7 mouse cellular contexts compared by ENCODE assay signal in genomic region chr11:90637440-90638311, GRCm38 (mm10). TPM values are rescaled to one million over a fixed set of nuclear protein-coding genes. Genes with fewer than 3 reads are reported as not detected.
DNase-seq lines count a peak whose midpoint lies in the region; ATAC-seq and TF ChIP-seq lines count a peak whose summit lies in the region.

Stxbp4 (minus strand) TSS chr11:90638084.
Cox11 (plus strand) TSS chr11:90638173.

- ATAC-seq in intestine, postnatal 0 days, result peak; percentile 98
- ATAC-seq in midbrain, embryonic 12.5 days (ENCODE audit: low FRiP score, low read depth), result peak; percentile 96

- peak within 1 kb of the TSS; percentile 99 for H3K4me3 ChIP-seq in embryonic facial prominence, embryonic 10.5 days
- H3K4me3 ChIP-seq in intestine, postnatal 0 days (ENCODE audit: low read depth, low read length), result peak within 1 kb of the TSS; percentile 88
- peak within 1 kb of the TSS; percentile 96 for H3K4me3 ChIP-seq in midbrain, embryonic 12.5 days
- H3K4me3 ChIP-seq in small intestine, adult 2 months (ENCODE audit: low read depth, low read length), result peak within 1 kb of the TSS; percentile 84

- no peaks in the 10 kb centered on the region for H3K27me3 ChIP-seq in embryonic facial prominence, embryonic 10.5 days (replicated peaks; ENCODE audit: low read depth, poor library complexity, severe bottlenecking)
- H3K27me3 ChIP-seq in intestine, postnatal 0 days (replicated peaks; ENCODE audit: control insufficient read depth, insufficient read depth, low read length), result no peaks in the 10 kb centered on the region
- no peaks in the 10 kb centered on the region for H3K27me3 ChIP-seq in midbrain, embryonic 12.5 days
- H3K27me3 ChIP-seq in small intestine, adult 2 months (ENCODE audit: control insufficient read depth, insufficient read depth, low read length), result no peaks in the 10 kb centered on the region

- TF ChIP-seq POLR2A in small intestine, adult 2 months (IDR thresholded peaks at IDR 0.05; ENCODE audit: low read depth, low read length), result peak; percentile 88

- peak within 1 kb of the TSS; percentile 93 for H3K9ac ChIP-seq in intestine, postnatal 0 days (ENCODE audit: low read depth, low read length)
- H3K9ac ChIP-seq in midbrain, embryonic 12.5 days (replicated peaks), result peak within 1 kb of the TSS; percentile 96

- WGBS in embryonic facial prominence, embryonic 10.5 days, result under 1% methylated on average over 48 of the region's 48 CpGs
- WGBS in intestine, postnatal 0 days, result under 1% methylated on average over 48 of the region's 48 CpGs
- WGBS in midbrain, embryonic 12.5 days, result under 1% methylated on average over 48 of the region's 48 CpGs
- WGBS in small intestine, adult 2 months, result under 1% methylated on average over 48 of the region's 48 CpGs

- peaks cover 19% of the 10 kb centered on the region for H3K4me1 ChIP-seq in embryonic facial prominence, embryonic 10.5 days
- H3K4me1 ChIP-seq in intestine, postnatal 0 days (replicated peaks; ENCODE audit: control insufficient read depth, insufficient read depth, low read length), result no peaks in the 10 kb centered on the region; the same call in 1 of the 2 replicates
- peaks cover 20% of the 10 kb centered on the region for H3K4me1 ChIP-seq in midbrain, embryonic 12.5 days
- peaks cover 4% of the 10 kb centered on the region; the same call in 1 of the 2 replicates for H3K4me1 ChIP-seq in small intestine, adult 2 months (ENCODE audit: control insufficient read depth, insufficient read depth, insufficient read length, low read length)

- H3K4me2 ChIP-seq in intestine, postnatal 0 days (replicated peaks; ENCODE audit: low read depth), result peak within 1 kb of the TSS; percentile 84
- H3K4me2 ChIP-seq in midbrain, embryonic 12.5 days (replicated peaks), result peak within 1 kb of the TSS; percentile 64

- H3K9me3 ChIP-seq in embryonic facial prominence, embryonic 10.5 days, result no peaks in the 10 kb centered on the region
- H3K9me3 ChIP-seq in intestine, postnatal 0 days (ENCODE audit: control insufficient read depth), result no peaks in the 10 kb centered on the region
- H3K9me3 ChIP-seq in midbrain, embryonic 12.5 days, result no peaks in the 10 kb centered on the region

- H3K36me3 ChIP-seq in embryonic facial prominence, embryonic 10.5 days (replicated peaks), result peaks cover 28% of the 10 kb centered on the region
- peaks cover 9% of the 10 kb centered on the region; the same call in 1 of the 2 replicates for H3K36me3 ChIP-seq in intestine, postnatal 0 days (ENCODE audit: control insufficient read depth, insufficient read depth)
- peaks cover 17% of the 10 kb centered on the region for H3K36me3 ChIP-seq in midbrain, embryonic 12.5 days
- peaks cover 2% of the 10 kb centered on the region for H3K36me3 ChIP-seq in small intestine, adult 2 months (ENCODE audit: control insufficient read depth, insufficient read depth, low read length)

- intact Hi-C loops in left cerebral cortex, postnatal 4 days (cut with DNase I), result no loop called here

- H3K27ac ChIP-seq in embryonic facial prominence, embryonic 10.5 days (replicated peaks), result peak within 1 kb of the TSS; percentile 98
- H3K27ac ChIP-seq in intestine, postnatal 0 days (ENCODE audit: low read depth, low read length), result peak within 1 kb of the TSS; percentile 86
- H3K27ac ChIP-seq in midbrain, embryonic 12.5 days (replicated peaks), result peak within 1 kb of the TSS; percentile 92
- H3K27ac ChIP-seq in small intestine, adult 2 months (ENCODE audit: insufficient read depth, low read depth, low read length), result peak within 1 kb of the TSS; percentile 56

- DNase-seq in adrenal gland, postnatal 10 days, result peak; percentile 96
- peak; percentile 96 for DNase-seq in embryonic facial prominence, embryonic 10.5 days (ENCODE audit: low spot score)
- peak; percentile 42 for DNase-seq in gonadal fat pad, adult 2 months (ENCODE audit: low read depth)
- DNase-seq in left cerebral cortex, postnatal 4 days, result peak; percentile 96

- TF ChIP-seq CTCF in intestine, postnatal 0 days (IDR thresholded peaks at IDR 0.05; ENCODE audit: low read depth), result peak; percentile 71
- TF ChIP-seq CTCF in small intestine, adult 2 months (IDR thresholded peaks at IDR 0.05; ENCODE audit: extremely low read depth, insufficient read length, insufficient replicate concordance, low read depth, low read length), result peak; percentile 76; the same call in 1 of the 2 replicates

RNA-seq across cellular contexts. Expression of gene Stxbp4, which starts in this region (rescaled TPM):
- total RNA-seq in adrenal gland, postnatal 10 days (2021), result 1 to 10 TPM; 6.4 to 9.1 TPM
- 37.9 and 38.6 TPM in 2 replicates for polyA plus RNA-seq in embryonic facial prominence, embryonic 10.5 days (2016; fragmentation: Nextera tagmentation; extraction: Ambion mirVana)
- 1.9 and 2.4 TPM in 2 replicates for polyA plus RNA-seq in gonadal fat pad, adult 2 months (2012; rRNA removed)
- 2.0 and 2.1 TPM in 2 replicates for polyA plus RNA-seq in intestine, postnatal 0 days (2015; fragmentation: Nextera tagmentation; extraction: Ambion mirVana)
- 10 to 100 TPM; 10.1 to 10.2 TPM for total RNA-seq in left cerebral cortex, postnatal 4 days (2021)
- 43.9 and 45.8 TPM in 2 replicates for polyA plus RNA-seq in midbrain, embryonic 12.5 days (2016; fragmentation: Nextera tagmentation; extraction: Ambion mirVana)
- 0.27 and 0.44 TPM in 2 replicates for polyA plus RNA-seq in small intestine, adult 2 months (2012; rRNA removed)

RNA-seq across cellular contexts. Expression of gene Cox11, which starts in this region (rescaled TPM):
- 10 to 100 TPM; 24.5 to 28.6 TPM for total RNA-seq in adrenal gland, postnatal 10 days (2021)
- polyA plus RNA-seq in embryonic facial prominence, embryonic 10.5 days (2016; fragmentation: Nextera tagmentation; extraction: Ambion mirVana), result 30.2 and 36.4 TPM in 2 replicates
- polyA plus RNA-seq in gonadal fat pad, adult 2 months (2012; rRNA removed), result 7.3 and 9.3 TPM in 2 replicates
- polyA plus RNA-seq in intestine, postnatal 0 days (2015; fragmentation: Nextera tagmentation; extraction: Ambion mirVana), result 26.8 and 28.2 TPM in 2 replicates
- total RNA-seq in left cerebral cortex, postnatal 4 days (2021), result 10 to 100 TPM; 24.6 to 27.9 TPM
- polyA plus RNA-seq in midbrain, embryonic 12.5 days (2016; fragmentation: Nextera tagmentation; extraction: Ambion mirVana), result 41.9 and 43.4 TPM in 2 replicates
- polyA plus RNA-seq in small intestine, adult 2 months (2012; rRNA removed), result 20.4 and 30.2 TPM in 2 replicates

Comparison
In these comparisons a context has a peak if more than half of its experiments do, and no peak if none do; other contexts are left out.
1. Peak in every context shown above with its lines: DNase-seq, ATAC-seq, H3K4me3 ChIP-seq and H3K27ac ChIP-seq.
2. RNA of gene Stxbp4 (polyA plus RNA-seq): 43.9 to 45.8 TPM in midbrain, embryonic 12.5 days and 37.9 to 38.6 TPM in embryonic facial prominence, embryonic 10.5 days; 1.9 to 2.4 TPM in gonadal fat pad, adult 2 months, 2.0 to 2.1 TPM in intestine, postnatal 0 days and 0.27 to 0.44 TPM in small intestine, adult 2 months; every median in the first group is over 10 times any median in the second.
3. DNase-seq: peak in every context shown above with its lines; median percentile 96 in adrenal gland, postnatal 10 days; 96 in embryonic facial prominence, embryonic 10.5 days; 96 in left cerebral cortex, postnatal 4 days; 42 in gonadal fat pad, adult 2 months.